Mouse (Mus musculus): Measurements from ENCODE around the gene Ctps2. TPM values are rescaled to one million over a fixed set of nuclear protein-coding genes. Genes with fewer than 3 reads are reported as not detected.

The Ctps2 gene
- total and polyA plus RNA-seq, 3 experiments: 22.3 to 26.4 (median 23.3) TPM

- Histone ChIP-seq H3K9me3 (replicated peaks; ENCODE audit: low read length) (no peaks in the 10 kb centered on the region), H3K36me3 (replicated peaks in 1 of 2; ENCODE audit: control insufficient read depth in 1 of 2, insufficient read depth in 1 of 2, low read length in 1 of 2) (peaks cover 0 to 11% of the 10 kb centered on the region in 2 experiments), H3K4me1 (ENCODE audit: control insufficient read depth in 1 of 2, insufficient read depth in 2 of 2) (no peaks in the 10 kb centered on the region), H3K9ac (ENCODE audit: insufficient read depth, low read depth) (no peak overlapping the region), H3K4me3 (replicated peaks in 1 of 3; ENCODE audit: low read depth in 2 of 3, low read length in 2 of 3, poor library complexity in 1 of 3) (no peak overlapping the region), H3K4me2 (ENCODE audit: insufficient read depth, low read depth, poor library complexity, severe bottlenecking) (no peak overlapping the region), H3K27me3 (replicated peaks) (no peaks in the 10 kb centered on the region), H3K79me2 (replicated peaks; ENCODE audit: control insufficient read depth, extremely low read depth, insufficient read depth, poor library complexity, severe bottlenecking) (no peaks in the 10 kb centered on the region), H3K27ac (ENCODE audit: insufficient read depth, low read depth) (no peak overlapping the region)
- in situ Hi-C loops (cut with MboI; ENCODE audit: low pct_ligation_motif_present, low pct_unique_long_range_greater_than_20kb, low sequenced_read_pairs): no loop called here
- DNase-seq (ENCODE audit: extremely low read depth): no peak
- TF ChIP-seq GABPA (IDR thresholded peaks at IDR 0.05; ENCODE audit: insufficient replicate concordance, low read depth, low read length) (no peak), HCFC1 (IDR thresholded peaks at IDR 0.05; ENCODE audit: low read depth, low read length) (no peak), ELF1 (IDR thresholded peaks at IDR 0.05; ENCODE audit: low read depth, low read length) (no peak), E2F4 (IDR thresholded peaks at IDR 0.05; ENCODE audit: insufficient replicate concordance, low read depth, low read length) (no peak), JUND (conservative IDR thresholded peaks at IDR 0.05; ENCODE audit: low read depth, low read length) (no peak), USF1 (IDR thresholded peaks at IDR 0.05; ENCODE audit: low read depth, low read length) (no peak), MXI1 (IDR thresholded peaks at IDR 0.05; ENCODE audit: low read depth, low read length) (no peak), EP300 (IDR thresholded peaks at IDR 0.05; ENCODE audit: low read length) (no peak)
- dilution Hi-C loops (cut with MboI; ENCODE audit: extremely low pct_ligation_motif_present, extremely low pct_unique_long_range_greater_than_20kb, low sequenced_read_pairs): no loop called here
These were observed 126.8 kb downstream of the Ctps2 start for GRCm38 (mm10) chrX:163027864-163028263.

GRCm38 (mm10) chrX:163038767-163039166 is 137.7 kb downstream of the Ctps2 start:
- H3K4me1 ChIP-seq (ENCODE audit: control insufficient read depth in 1 of 2, insufficient read depth in 2 of 2): no peaks in the 10 kb centered on the region
- no peak overlapping the region for H3K4me3 ChIP-seq (replicated peaks in 1 of 3; ENCODE audit: low read depth in 2 of 3, low read length in 2 of 3, poor library complexity in 1 of 3)
- no peak overlapping the region for H3K4me2 ChIP-seq (ENCODE audit: insufficient read depth, low read depth, poor library complexity, severe bottlenecking)
- dilution Hi-C loops (cut with MboI; ENCODE audit: extremely low pct_ligation_motif_present, extremely low pct_unique_long_range_greater_than_20kb, low sequenced_read_pairs): no loop called here
- no peak overlapping the region for H3K9ac ChIP-seq (ENCODE audit: insufficient read depth, low read depth)
- in situ Hi-C loops (cut with MboI; ENCODE audit: low pct_ligation_motif_present, low pct_unique_long_range_greater_than_20kb, low sequenced_read_pairs): no loop called here
- H3K9me3 ChIP-seq (replicated peaks; ENCODE audit: low read length): no peaks in the 10 kb centered on the region
- H3K79me2 ChIP-seq (replicated peaks; ENCODE audit: control insufficient read depth, extremely low read depth, insufficient read depth, poor library complexity, severe bottlenecking): no peaks in the 10 kb centered on the region
- DNase-seq (ENCODE audit: extremely low read depth): no peak
- no peaks in the 10 kb centered on the region for H3K27me3 ChIP-seq (replicated peaks)
- TF ChIP-seq MYC (IDR thresholded peaks at IDR 0.05; ENCODE audit: low read depth, low read length) (no peak), BHLHE40 (IDR thresholded peaks at IDR 0.05; ENCODE audit: low read depth, low read length) (no peak), ZC3H11A (IDR thresholded peaks at IDR 0.05; ENCODE audit: low read depth, low read length) (no peak), ZNF384 (IDR thresholded peaks at IDR 0.05; ENCODE audit: low read depth, low read length) (no peak), PAX5 (IDR thresholded peaks at IDR 0.05; ENCODE audit: low read length) (no peak), RAD21 (IDR thresholded peaks at IDR 0.05; ENCODE audit: low read depth, low read length) (no peak), MAZ (IDR thresholded peaks at IDR 0.05; ENCODE audit: low read depth, low read length) (no peak), KAT2A (IDR thresholded peaks at IDR 0.05; ENCODE audit: insufficient replicate concordance, low read length) (no peak), NRF1 (IDR thresholded peaks at IDR 0.05; ENCODE audit: low read depth, low read length) (no peak), USF1 (IDR thresholded peaks at IDR 0.05; ENCODE audit: low read depth, low read length) (no peak), NELFE (IDR thresholded peaks at IDR 0.05; ENCODE audit: low read depth, low read length) (no peak), TBP (conservative IDR thresholded peaks at IDR 0.05; ENCODE audit: low read depth, low read length) (no peak), JUND (conservative IDR thresholded peaks at IDR 0.05; ENCODE audit: low read depth, low read length) (no peak), SIN3A (IDR thresholded peaks at IDR 0.05; ENCODE audit: low read length) (no peak), POLR2AphosphoS2 (IDR thresholded peaks at IDR 0.05; ENCODE audit: low read depth, low read length) (no peak), UBTF (IDR thresholded peaks at IDR 0.05; ENCODE audit: low read depth, low read length) (no peak), MXI1 (IDR thresholded peaks at IDR 0.05; ENCODE audit: low read depth, low read length) (no peak), CHD1 (IDR thresholded peaks at IDR 0.05; ENCODE audit: low read depth, low read length) (no peak), GABPA (IDR thresholded peaks at IDR 0.05; ENCODE audit: insufficient replicate concordance, low read depth, low read length) (no peak)
- H3K27ac ChIP-seq (ENCODE audit: insufficient read depth, low read depth): no peak overlapping the region
- no peaks in the 10 kb centered on the region for H3K36me3 ChIP-seq (replicated peaks in 1 of 2; ENCODE audit: control insufficient read depth in 1 of 2, insufficient read depth in 1 of 2, low read length in 1 of 2)

Measured in CH12.LX (cell line).